Mouse (Mus musculus): ENCODE results near the gene Cep350.

DNA sequence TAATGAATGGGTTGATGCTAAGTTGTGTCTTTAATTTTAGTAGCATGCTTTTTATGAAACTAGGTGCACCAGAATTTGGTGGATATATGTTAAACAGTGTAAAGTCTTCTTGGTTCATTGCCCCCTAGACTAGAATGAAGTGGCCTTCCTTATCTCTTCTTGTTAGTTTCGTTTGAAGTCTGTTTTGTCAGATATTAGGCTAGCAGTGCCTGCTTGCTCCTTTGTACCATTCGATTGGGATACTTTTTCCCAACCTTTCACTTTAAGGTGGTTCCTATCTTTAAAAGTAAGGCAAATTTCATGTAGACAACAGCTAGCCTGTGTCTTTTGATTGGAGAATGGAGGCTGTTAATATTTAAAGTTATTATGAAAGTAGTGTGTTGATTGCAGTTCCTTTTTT, 137.4 kb downstream of the Cep350 start:
- TF ChIP-seq CTCF (conservative IDR thresholded peaks at IDR 0.05; ENCODE audit: low read length) (no peak), POU5F1 (IDR thresholded peaks at IDR 0.05; ENCODE audit: borderline replicate concordance, low read length) (no peak), NANOG (IDR thresholded peaks at IDR 0.05; ENCODE audit: borderline replicate concordance, low read length) (no peak)
